Comparison of ENCODE assay signal across 21 mouse cellular contexts in the genomic region with DNA sequence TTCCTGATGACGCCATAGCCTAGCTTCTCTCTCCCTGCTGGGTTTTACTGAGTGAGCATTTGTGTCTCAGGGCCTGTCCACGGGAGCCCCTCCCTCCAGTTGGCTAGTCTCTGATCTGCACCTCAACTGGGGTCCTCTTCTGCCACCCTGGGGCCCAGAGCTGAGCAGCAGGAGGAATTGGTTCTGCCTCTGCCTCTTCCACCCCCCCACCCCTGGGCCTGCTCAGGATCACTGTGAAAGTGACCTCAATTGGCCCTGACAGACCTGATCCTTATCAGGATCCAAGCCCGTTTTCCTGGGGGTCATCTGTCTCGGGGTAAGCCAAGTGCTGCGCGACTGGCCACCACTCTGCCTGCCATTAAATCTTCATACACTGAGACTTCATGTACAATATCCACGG. TPM values are rescaled to one million over a fixed set of nuclear protein-coding genes. Genes with fewer than 3 reads are reported as not detected.
"Had no signal": no experiment of that assay in that cellular context is flagged by ENCODE, and none has a peak within 500 bp of the region (broad histone marks: within the 10 kb centered on the region; RNA-seq: fewer than 3 reads in every experiment).

No protein-coding gene starts in this region.

- H3K9me3 ChIP-seq: midbrain, embryonic 12.5 days; midbrain, embryonic 15.5 days; neural tube, embryonic 12.5 days; neural tube, embryonic 15.5 days; stomach, embryonic 15.5 days had no signal

- H3K4me1 ChIP-seq: midbrain, embryonic 12.5 days; midbrain, embryonic 15.5 days; neural tube, embryonic 12.5 days; neural tube, embryonic 15.5 days; stomach, embryonic 15.5 days had no signal

- H3K27ac ChIP-seq: kidney, postnatal 0 days; layer of hippocampus, adult 2 months; left cerebral cortex, adult 2 months; liver, embryonic 14.5 days; macrophage; midbrain, embryonic 12.5 days; midbrain, embryonic 15.5 days; neural tube, embryonic 12.5 days; neural tube, embryonic 15.5 days; stomach, embryonic 15.5 days had no signal

- H3K27me3 ChIP-seq: midbrain, embryonic 15.5 days; stomach, embryonic 15.5 days had no signal

- H3K36me3 ChIP-seq: midbrain, embryonic 12.5 days; midbrain, embryonic 15.5 days; neural tube, embryonic 12.5 days; neural tube, embryonic 15.5 days; stomach, embryonic 15.5 days had no signal

- H3K9ac ChIP-seq: liver, embryonic 14.5 days; liver, postnatal 0 days; lung, embryonic 14.5 days; midbrain, embryonic 12.5 days; midbrain, embryonic 15.5 days; neural tube, embryonic 12.5 days; neural tube, embryonic 15.5 days; stomach, embryonic 15.5 days had no signal

- H3K4me2 ChIP-seq: liver, embryonic 11.5 days; lung, embryonic 14.5 days; midbrain, embryonic 12.5 days; midbrain, embryonic 15.5 days; neural tube, embryonic 12.5 days; neural tube, embryonic 15.5 days; stomach, embryonic 15.5 days had no signal

- ATAC-seq: liver, postnatal 0 days; lung, postnatal 0 days; midbrain, embryonic 15.5 days had no signal

- H3K4me3 ChIP-seq: layer of hippocampus, adult 2 months; left cerebral cortex, adult 2 months; midbrain, embryonic 12.5 days; midbrain, embryonic 15.5 days; neural tube, embryonic 12.5 days; neural tube, embryonic 15.5 days; stomach, embryonic 15.5 days had no signal

- DNase-seq: kidney, adult 9 months; kidney, postnatal 25 days; layer of hippocampus, adult 9-11 months; liver, postnatal 0 days; lung, embryonic 14.5 days; right cerebral cortex, postnatal 25 days; spleen, adult 18-20 months; thymus, postnatal 25 days had no signal

RNA-seq across cellular contexts. Expression of gene Cpz, which starts 20.5 kb away (rescaled TPM):
- total RNA-seq: layer of hippocampus, adult 2 months; megakaryocyte, adult 5-6 weeks had no signal
- polyA plus RNA-seq: macrophage had no signal
